Mouse (Mus musculus) intestine, embryonic 14.5 days (tissue): ENCODE data around the gene Efnb3. TPM values are rescaled to one million over a fixed set of nuclear protein-coding genes. Genes with fewer than 3 reads are reported as not detected.

Source experiments
- microRNA-seq: library from miRNA; unstranded; fragments of <30 nt; microRNA quantifications from one replicate; pipeline ENCODE4, GENCODE M21; 2016
- polyA plus RNA-seq: library from polyadenylated mRNA; unstranded; fragments of >200 nt; fragmentation: Nextera tagmentation; extraction: Ambion mirVana; gene quantifications from 2 replicates; pipeline ENCODE4 v1.2.1, GENCODE M21; 2014

Gene Efnb3
- polyA plus RNA-seq, 1 experiment from 2014 or later = 4.9 TPM

Small RNA genes lying within 50 kb of the gene (microRNA-seq; reads per million reads assigned to microRNA genes)
- gene Gm27493 = not detected

Other genes starting within 250 kb of the Efnb3 start
- gene Cntrob, start 236.4 kb downstream of the Efnb3 start, polyA plus RNA-seq = 15.5 and 17.4 TPM in 2 replicates
- 155 and 160 TPM in 2 replicates for gene Trappc1, start 236.2 kb downstream of the Efnb3 start, polyA plus RNA-seq
- 2.8 and 3.2 TPM in 2 replicates for gene Kcnab3, start 233.9 kb downstream of the Efnb3 start, polyA plus RNA-seq
- gene Rnf227, start 219.7 kb downstream of the Efnb3 start, polyA plus RNA-seq = 13.2 and 14.3 TPM in 2 replicates
- gene Chd3, start 190.8 kb downstream of the Efnb3 start, polyA plus RNA-seq = 52.4 and 62.3 TPM in 2 replicates
- 184 and 197 TPM in 2 replicates for gene Naa38, start 164.7 kb downstream of the Efnb3 start, polyA plus RNA-seq
- gene Cyb5d1, start 164.6 kb downstream of the Efnb3 start, polyA plus RNA-seq = 23.3 and 23.8 TPM in 2 replicates
- gene Tmem88, start 162.0 kb downstream of the Efnb3 start, polyA plus RNA-seq = 34.8 and 38.4 TPM in 2 replicates
- gene Kdm6b, start 146.5 kb downstream of the Efnb3 start, polyA plus RNA-seq = 29.1 and 29.6 TPM in 2 replicates
- gene Dnah2, start 11.1 kb downstream of the Efnb3 start, polyA plus RNA-seq = 0.98 and 1.9 TPM in 2 replicates
- 26.8 and 31.8 TPM in 2 replicates for gene Wrap53, start 20.1 kb upstream of the Efnb3 start, polyA plus RNA-seq
- gene Trp53, start 20.2 kb upstream of the Efnb3 start, polyA plus RNA-seq = 176 and 192 TPM in 2 replicates
- 7.3 and 8.2 TPM in 2 replicates for gene Atp1b2, start 45.7 kb upstream of the Efnb3 start, polyA plus RNA-seq
- not detected in 2 replicates for gene Shbg, start 57.7 kb upstream of the Efnb3 start, polyA plus RNA-seq
- 16.8 and 18.1 TPM in 2 replicates for gene Sat2, start 61.8 kb upstream of the Efnb3 start, polyA plus RNA-seq
- gene Fxr2, start 72.8 kb upstream of the Efnb3 start, polyA plus RNA-seq = 22.6 and 23.0 TPM in 2 replicates
- 0.35 TPM in 1 of 2 replicates, not detected in the other for gene Sox15, start 95.1 kb upstream of the Efnb3 start, polyA plus RNA-seq
- 32.1 and 39.3 TPM in 2 replicates for gene Mpdu1, start 102.4 kb upstream of the Efnb3 start, polyA plus RNA-seq
- gene Cd68, start 105.9 kb upstream of the Efnb3 start, polyA plus RNA-seq = 12.4 and 16.3 TPM in 2 replicates
- 645 and 692 TPM in 2 replicates for gene Eif4a1, start 112.2 kb upstream of the Efnb3 start, polyA plus RNA-seq
- 79.1 and 90.8 TPM in 2 replicates for gene Senp3, start 121.9 kb upstream of the Efnb3 start, polyA plus RNA-seq
- 0.48 TPM in 1 of 2 replicates, not detected in the other for gene Tnfsf13, start 125.6 kb upstream of the Efnb3 start, polyA plus RNA-seq
- gene Tnfsf12, start 135.6 kb upstream of the Efnb3 start, polyA plus RNA-seq = 8.0 and 9.4 TPM in 2 replicates
- gene Tnfsfm13, start 135.9 kb upstream of the Efnb3 start, polyA plus RNA-seq = 2.3 and 3.7 TPM in 2 replicates
- 35.2 and 38.7 TPM in 2 replicates for gene Polr2a, start 198.4 kb upstream of the Efnb3 start, polyA plus RNA-seq
- gene Slc35g3, start 201.8 kb upstream of the Efnb3 start, polyA plus RNA-seq = not detected in 2 replicates
- 2.8 and 3.3 TPM in 2 replicates for gene Zbtb4, start 205.7 kb upstream of the Efnb3 start, polyA plus RNA-seq
- gene Chrnb1, start 235.7 kb upstream of the Efnb3 start, polyA plus RNA-seq = 3.5 and 4.4 TPM in 2 replicates
- gene Fgf11, start 241.7 kb upstream of the Efnb3 start, polyA plus RNA-seq = 1.1 and 1.4 TPM in 2 replicates
- 16.1 and 22.9 TPM in 2 replicates for gene Tmem102, start 245.4 kb upstream of the Efnb3 start, polyA plus RNA-seq